Mouse (Mus musculus) liver, adult (tissue): Measurements from ENCODE around the gene Gm38392.

Experiments used
- GATA4 ChIP-seq: IDR thresholded peaks from 2 replicates; pipeline ENCODE4 v1.6.1; 2014; ENCODE audit warnings: mild to moderate bottlenecking, low read length; ENCODE audit not compliant: insufficient replicate concordance

The Gm38392 gene

GRCm38 (mm10) chr3:88238866-88239391, 48.1 kb downstream of the Gm38392 start:
- no peak for TF ChIP-seq GATA4

- TF ChIP-seq GATA4: no peak
These were observed 49.3 kb downstream of the Gm38392 start for GRCm38 (mm10) chr3:88237556-88238194.

- TF ChIP-seq GATA4: no peak
These were observed 49.9 kb downstream of the Gm38392 start for GRCm38 (mm10) chr3:88237161-88237555.

GRCm38 (mm10) chr3:88235616-88236015, 51.4 kb downstream of the Gm38392 start:
- TF ChIP-seq GATA4: no peak

- TF ChIP-seq GATA4: no peak
These were observed 51.8 kb downstream of the Gm38392 start for GRCm38 (mm10) chr3:88235216-88235615.

GRCm38 (mm10) chr3:88234041-88234440, 53.0 kb downstream of the Gm38392 start:
- no peak for TF ChIP-seq GATA4

DNA sequence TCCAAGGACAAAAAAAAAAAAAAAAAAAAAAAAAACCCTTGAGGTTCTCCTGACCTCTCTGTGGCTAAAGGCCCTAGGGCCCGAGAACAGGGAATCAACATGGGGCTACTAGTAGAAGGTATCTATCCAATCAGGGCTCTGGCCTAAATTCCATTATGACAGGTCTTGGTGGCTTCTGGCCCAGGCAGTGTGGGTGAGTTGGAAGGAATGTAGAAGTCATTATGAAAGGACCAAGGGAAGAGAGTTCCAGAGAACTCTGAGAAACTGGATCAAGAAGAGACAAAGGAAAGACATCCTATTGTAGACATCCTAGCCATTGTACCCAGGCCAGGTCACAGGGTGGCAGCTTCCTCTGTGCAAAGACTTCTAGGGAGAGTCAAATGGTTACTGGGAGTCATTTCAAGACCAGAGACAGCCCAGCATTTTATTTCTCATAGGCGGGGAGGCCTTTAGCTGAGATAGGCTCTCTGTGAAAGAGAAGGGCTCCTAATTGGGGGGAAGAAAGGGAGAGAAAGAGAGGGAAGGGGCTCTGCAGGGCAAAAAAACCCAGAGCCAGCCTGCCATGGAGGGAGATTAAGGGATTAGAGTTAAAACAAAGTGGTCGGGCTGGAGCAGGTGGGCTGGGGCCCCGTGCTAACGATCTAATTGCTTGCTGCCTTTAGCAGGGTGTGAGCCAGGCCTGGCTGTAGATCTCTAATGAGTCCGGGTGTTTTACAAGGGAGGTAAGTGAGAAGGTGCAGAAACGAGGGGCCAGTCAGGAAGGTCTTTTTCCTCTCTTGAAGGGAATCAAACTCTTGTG, 54.0 kb downstream of the Gm38392 start:
- TF ChIP-seq GATA4: no peak

DNA sequence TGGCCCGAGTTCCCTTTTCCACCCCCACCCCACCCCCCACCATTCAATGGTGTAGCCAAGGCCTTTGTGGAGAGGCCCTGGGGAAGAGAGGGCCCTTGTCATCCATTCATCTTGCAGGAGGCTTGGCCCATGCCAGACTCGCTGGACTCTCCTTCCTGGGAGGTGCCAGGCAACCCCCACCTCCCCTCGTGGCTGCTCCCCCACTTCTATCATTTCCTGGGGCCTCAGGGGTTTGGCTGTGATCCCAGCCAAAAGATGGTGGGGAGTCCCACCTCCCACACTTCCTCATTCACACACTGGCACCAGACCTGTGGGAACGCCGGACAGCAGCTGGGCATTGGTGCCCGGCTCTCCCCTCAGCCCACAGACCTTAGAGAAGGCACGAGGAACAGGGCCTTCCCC, 54.7 kb downstream of the Gm38392 start:
- TF ChIP-seq GATA4: no peak

DNA sequence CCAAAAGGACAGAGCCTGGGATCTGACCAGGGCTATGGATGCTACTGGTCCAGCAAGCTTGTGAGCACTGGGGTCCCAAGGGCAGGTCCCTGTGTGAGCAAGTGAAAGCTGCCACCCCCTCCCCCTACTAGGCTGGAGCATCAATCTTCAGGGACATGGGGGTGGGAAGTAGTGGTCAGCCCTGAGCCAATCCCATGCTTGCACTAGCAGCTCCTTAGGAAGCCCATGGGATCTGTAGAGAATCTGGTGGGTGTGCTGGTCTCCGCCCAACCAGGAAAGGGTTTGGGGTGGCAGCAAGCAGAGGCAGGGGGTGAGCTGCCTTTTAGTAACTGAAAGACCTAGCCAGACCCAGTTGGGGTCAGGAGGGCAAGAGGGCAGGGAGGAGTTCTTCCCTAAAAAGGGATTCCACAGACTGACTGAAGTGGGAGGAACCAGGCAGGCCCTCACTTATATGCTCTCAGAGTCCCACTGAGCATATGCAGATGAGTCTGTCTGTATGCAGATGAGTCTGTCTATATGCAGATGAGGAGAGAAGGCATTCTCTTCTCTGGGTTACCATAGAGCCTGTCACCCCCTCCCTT, 55.9 kb downstream of the Gm38392 start:
- TF ChIP-seq GATA4: no peak

DNA sequence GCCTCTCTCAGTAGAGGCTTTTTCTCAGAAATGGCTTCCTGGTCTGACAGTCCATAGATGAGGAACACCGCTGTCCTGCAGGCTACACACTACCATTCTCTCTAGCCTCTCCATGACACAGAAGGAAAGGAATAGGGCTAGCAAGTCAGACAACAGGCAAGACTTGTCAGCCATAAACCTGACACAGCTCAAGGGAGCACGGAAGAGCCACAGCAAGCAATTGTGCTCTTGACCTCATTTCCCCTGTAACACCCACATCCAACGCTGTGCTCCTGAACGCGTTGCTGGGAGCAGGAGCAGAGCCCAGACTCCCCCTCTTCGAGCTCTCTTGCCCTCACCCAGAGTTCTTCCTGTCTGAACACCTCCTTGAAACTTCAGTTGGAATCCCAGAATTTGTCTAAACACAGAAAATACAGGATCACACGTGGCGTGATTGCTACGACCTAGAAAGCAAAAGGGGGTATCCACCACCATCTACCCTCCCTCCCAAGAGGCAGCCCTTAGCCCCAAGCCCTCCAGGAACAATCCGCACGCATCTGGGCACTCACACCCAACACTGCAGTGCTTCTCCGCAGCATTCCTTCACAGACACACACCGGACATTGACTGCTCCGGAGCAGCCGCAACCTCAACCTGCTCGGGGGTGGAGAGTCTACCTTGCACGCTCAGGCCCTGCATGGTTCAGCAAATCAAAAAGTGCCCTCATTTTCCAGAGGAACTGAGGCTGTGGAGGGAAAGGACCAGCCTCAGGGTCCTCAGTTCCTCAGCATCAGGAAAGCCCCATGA, 56.6 kb downstream of the Gm38392 start:
- TF ChIP-seq GATA4: no peak

- no peak for TF ChIP-seq GATA4
These were observed 57.5 kb downstream of the Gm38392 start for GRCm38 (mm10) chr3:88229526-88229925.

DNA sequence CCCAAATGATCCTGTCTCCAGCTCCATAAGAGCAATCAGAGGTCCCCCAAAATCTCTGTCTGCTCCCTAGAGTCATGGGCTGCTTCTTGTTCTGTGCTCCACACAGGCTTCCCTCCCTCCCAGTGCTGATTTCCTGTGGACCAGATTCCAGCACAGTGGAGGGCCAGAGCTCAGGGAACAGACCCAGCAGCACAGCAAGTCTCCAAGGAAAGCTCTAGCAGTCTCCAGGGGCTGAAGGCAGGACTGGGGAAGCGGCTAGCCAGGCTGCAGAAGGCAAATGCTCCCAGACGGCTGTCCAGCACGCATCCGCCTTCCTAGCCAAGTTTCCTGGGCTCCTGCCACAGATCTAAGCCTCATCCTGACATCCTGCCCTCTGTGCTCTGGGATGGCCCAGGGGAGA, 58.1 kb downstream of the Gm38392 start:
- TF ChIP-seq GATA4: no peak

GRCm38 (mm10) chr3:88227976-88228375, 59.0 kb downstream of the Gm38392 start:
- TF ChIP-seq GATA4: no peak

- TF ChIP-seq GATA4: no peak
These were observed 59.8 kb downstream of the Gm38392 start for GRCm38 (mm10) chr3:88227260-88227659.
